Mouse (Mus musculus) hindlimb bud, embryonic 11.5 days (tissue): ENCODE measurements at regions not wholly inside any gene's neighbourhood (a gene's known extent, or its start where the extent isn't known, plus 50 kb on each side); places are given as distances from the start of the nearest gene placed in this dataset.
"Not testable (repeated sequence)": the region's sequence is repeated elsewhere in the genome, so short reads cannot be mapped to it uniquely, and the experiment has no call there.

Experiments
- DNase-seq: peaks from one replicate; pipeline ENCODE4 v3.0.0-alpha.2; 2012; ENCODE audit warnings: low read depth, low spot score; ENCODE audit errors: extremely low spot score

GRCm38 (mm10) chr13:39566491-39566890 lies 605.8 kb upstream of the Slc35b3 start:
- no peak for DNase-seq

DNA sequence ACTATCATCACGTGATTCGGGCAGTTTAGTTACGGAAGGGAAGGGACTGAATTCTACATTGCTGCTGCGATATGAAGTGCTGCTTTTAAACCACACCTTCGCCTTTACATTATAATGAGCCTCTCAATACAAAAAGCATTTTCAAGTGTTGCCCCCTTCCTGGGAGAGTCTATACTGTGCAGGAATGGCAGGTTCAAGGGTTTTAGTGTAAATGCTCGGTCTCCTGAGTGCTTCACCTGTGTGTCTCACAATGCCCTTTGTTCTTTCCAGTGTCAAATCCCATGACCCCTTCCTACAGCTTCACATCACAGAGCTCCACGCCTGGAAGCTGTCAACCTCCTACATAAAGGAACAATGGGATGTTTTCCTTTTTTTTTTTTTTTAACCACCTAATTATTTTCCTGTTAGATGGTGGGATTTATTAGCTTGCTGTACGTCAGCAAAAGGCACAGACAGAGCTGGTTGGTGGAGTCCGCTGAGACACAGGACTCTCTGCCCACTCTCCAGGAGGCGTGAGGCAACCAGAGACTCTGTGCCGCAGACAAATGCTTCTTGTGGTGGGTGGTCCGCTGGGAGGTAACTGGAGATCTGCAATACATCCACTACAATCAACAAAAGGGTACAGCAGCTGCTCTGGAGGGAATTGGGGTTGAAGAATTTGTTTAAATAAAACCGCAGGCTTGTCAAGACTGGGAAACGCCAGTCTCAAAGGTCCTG lies 577.2 kb upstream of the Slc35b3 start:
- no peak for DNase-seq

DNA sequence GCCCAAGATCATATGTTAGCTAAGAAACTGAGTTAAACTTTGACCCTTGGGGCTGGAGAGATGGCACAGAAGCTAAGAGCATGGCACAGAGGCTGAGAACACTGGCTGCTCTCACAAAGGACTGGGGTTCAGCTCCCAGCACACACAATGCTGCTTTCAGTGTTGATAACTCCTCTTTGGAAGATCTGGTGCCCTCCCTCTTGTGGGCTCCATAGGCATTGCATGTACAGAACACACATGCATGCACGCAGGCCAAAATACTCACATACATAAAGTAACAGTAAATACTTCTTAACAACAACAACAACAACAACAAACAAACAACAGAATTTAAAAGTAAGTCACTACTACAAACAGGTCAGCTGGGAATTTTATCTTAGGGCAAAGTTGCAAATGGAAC lies 565.8 kb upstream of the Slc35b3 start:
- DNase-seq = no peak

- no peak for DNase-seq
Measured at GRCm38 (mm10) chr13:39523856-39524301, 563.2 kb upstream of the Slc35b3 start.

- no peak for DNase-seq
Measured at GRCm38 (mm10) chr13:39523246-39523850, 562.7 kb upstream of the Slc35b3 start.

DNA sequence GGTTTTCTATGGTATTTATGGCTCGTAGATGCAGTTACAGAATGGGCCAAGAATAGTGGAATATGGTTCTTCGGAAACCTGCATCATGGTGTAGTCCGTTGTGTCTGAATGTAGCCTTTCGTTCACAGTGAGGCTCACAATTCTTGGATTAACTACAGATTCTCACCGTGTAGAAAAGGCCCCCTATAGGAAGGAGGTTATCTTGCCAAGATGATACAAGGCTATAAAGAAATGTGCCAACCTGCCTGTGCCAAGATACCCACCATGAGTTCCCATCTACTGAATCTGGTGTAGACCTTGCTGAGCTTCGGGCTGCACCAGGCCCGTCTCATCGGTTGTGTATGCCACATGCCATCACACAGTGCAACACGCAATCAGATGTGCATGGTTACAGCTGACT lies 560.2 kb upstream of the Slc35b3 start:
- no peak for DNase-seq

- DNase-seq = no peak
Measured at GRCm38 (mm10) chr13:39516106-39516505, 555.4 kb upstream of the Slc35b3 start.

DNA sequence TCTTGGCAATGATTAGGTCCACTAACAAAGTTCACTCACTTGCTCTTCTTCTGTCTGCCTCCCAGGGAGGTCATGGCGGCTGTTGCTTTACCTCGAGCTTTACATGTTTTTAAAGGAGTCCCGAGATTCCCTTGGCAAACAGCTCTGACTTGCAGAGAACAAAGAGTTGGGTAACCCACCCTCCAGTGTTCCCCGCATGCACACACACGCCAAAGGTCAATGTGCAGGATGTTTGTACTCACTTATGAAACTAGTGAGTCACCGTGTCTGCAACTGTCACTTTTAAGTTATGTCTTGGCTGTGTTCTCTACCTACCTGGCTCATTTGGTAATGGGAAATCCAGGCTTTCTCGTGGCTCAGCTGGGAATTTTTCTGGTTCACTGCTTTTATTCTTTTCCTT lies 529.1 kb upstream of the Slc35b3 start:
- no peak for DNase-seq

DNA sequence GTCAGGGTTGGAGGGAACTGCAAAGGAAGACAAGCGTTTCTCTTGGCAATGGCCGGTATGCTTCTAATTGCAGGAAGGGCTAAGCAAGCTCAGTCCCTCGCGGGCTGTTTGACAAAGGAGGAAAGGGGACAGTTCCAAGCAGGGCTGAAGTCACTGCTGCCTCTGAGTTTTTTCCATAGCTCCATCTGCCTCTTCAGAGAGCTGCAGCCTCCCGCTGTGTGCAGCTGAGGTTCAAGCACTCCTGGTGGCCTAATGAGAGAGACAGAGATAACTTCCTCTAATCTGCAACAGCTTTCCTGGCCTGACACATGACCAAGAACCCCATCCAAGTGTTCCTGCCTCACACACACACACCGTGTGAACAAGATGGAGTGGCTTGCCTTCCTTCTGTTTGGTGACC lies 511.9 kb upstream of the Slc35b3 start:
- DNase-seq = no peak

GRCm38 (mm10) chr13:39441799-39442198 lies 481.1 kb upstream of the Slc35b3 start:
- no peak for DNase-seq

- DNase-seq = peak; percentile 31
Measured at GRCm38 (mm10) chr13:39440907-39441306, 480.2 kb upstream of the Slc35b3 start.

DNA sequence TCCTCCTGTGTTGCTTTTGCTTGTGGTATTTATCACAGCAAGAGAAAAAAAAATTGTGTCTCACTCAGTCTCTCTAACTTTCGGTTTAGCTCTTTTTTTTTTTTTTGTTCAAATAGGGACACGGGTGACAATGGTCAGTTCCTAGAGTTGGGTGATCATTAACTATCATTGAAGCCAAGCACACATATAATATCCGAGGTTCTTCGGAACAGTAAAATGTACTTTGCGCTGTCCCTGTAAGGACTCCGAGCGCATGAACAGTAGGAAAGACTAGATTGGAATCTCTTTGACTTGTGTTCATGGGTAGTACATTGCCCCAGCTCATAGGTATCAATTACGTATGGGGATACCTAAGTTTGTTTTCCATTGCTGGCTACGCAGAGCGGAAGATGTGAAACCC lies 479.7 kb upstream of the Slc35b3 start:
- no peak for DNase-seq

GRCm38 (mm10) chr13:39427996-39428395 lies 467.3 kb upstream of the Slc35b3 start:
- DNase-seq = no peak

DNA sequence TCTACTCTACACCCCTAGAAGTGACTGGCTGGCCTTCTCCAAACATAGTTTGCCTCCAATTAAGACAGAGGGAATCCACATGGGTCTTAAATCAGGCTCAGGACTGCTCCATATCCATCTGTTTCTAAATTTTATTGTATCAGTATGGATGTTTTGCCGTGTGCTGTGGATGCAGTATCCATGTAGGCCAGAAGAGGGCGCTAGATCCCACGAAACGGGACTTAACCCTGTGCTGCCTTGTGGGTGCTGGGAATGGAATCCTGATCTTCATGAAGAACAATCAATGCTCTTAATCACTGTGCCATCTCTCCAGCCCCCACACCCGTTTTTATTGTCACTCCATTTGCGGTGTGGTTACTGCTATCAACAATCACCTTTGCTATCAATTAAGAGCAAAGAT lies 465.3 kb upstream of the Slc35b3 start:
- no peak for DNase-seq

GRCm38 (mm10) chr13:39418127-39418526 lies 457.5 kb upstream of the Slc35b3 start:
- DNase-seq = no peak

DNA sequence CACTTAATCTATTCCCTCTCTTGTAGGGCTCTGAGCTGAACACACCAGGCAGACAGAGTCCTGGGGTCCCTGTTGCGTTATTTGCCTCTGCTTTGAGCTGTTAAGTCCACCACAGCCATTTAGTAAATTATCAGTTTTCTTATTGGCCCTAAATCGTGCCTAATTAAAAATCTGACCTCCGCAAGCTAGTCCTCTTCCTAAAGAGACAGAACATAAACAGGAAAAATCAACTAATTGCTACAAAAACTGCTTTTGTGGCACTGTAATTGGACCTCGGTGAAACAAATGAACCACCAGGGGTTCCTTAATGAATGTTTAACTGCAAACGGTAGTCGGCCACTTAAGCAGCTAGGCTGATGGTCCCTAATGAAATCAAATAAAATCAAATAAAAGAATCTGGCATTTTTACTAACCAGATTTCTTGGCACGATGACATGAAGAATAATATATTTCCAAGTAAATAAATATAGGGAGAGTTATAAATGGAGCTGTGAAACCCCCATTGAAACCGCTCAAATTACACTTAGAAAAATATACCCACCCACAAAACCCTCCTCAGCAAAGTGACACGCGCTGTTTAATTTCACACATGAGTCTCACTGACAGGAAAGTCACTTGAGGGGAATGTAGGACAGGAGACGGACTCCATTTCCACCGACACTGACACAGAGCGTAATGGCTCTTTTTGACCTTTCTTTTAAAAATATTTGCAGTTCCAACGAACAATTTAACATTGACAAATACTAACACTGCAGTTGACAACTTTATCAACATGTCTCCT lies 451.0 kb upstream of the Slc35b3 start:
- peak; percentile 57 for DNase-seq

GRCm38 (mm10) chr13:39392589-39392988 lies 431.9 kb upstream of the Slc35b3 start:
- DNase-seq = no peak

DNA sequence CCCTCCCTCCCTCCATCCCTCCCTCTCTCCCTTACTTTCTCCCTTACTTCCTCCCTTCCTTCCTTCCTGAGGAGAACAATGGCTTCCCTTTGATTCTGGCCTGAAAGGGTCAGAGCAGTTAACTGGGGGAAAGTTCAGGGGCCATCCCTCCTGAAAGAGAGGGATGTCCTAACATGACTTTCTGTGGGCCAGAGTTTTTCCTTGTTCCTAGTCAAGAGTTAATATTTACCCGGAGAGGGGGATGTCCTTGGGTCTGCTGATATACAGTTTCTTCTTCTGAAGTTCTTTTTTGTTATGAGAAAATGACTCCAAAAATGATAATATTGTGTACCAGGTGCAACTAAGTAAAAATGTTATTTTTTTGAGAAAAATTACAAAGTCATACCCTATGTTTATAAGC lies 431.5 kb upstream of the Slc35b3 start:
- DNase-seq = not testable (repeated sequence)

DNA sequence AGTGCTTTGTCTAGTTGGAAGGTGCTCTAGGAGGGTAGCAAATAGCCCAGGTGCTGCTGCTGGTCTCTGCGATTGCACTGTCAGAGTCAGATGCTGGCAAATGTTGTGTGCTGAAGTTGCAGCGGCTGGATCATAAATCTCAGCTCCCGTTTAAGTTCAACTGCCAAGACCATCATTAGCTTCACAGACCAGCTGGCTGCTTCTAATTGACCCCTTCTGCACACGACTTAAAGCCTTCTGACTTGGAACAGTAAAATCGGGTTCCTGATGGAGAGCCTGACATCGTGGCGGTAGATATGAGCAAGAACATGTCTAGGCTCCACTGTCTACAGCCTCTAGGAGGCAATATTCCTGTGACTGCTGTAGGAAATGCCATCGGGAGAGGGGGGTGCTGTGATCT lies 416.0 kb upstream of the Slc35b3 start:
- DNase-seq = no peak

GRCm38 (mm10) chr13:39376269-39376668 lies 415.6 kb upstream of the Slc35b3 start:
- no peak for DNase-seq

DNA sequence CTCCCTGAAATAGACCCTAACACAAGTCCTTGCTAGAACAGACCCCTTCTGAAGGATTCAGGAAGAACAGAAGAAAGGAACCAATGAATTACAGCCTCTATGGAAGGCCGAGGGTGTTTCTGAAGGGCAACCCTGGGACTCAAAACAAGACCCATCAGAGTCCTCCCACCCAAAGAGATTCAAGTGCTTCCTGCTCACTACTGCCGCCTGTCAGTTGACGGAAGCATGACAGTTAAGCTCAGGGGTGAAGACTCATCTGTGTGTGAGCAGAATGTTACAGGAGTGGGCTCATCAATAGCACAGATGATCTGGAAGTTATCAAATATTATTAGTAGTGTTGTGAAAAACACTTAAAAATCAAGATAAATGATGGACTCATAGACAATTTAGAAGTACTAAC lies 411.9 kb upstream of the Slc35b3 start:
- no peak for DNase-seq

GRCm38 (mm10) chr13:39363637-39364036 lies 403.0 kb upstream of the Slc35b3 start:
- no peak for DNase-seq
